Mouse (Mus musculus): Measurements from ENCODE around the gene Plp2. TPM values are rescaled to one million over a fixed set of nuclear protein-coding genes. Genes with fewer than 3 reads are reported as not detected.
"Not testable (repeated sequence)": the region's sequence is repeated elsewhere in the genome, so short reads cannot be mapped to it uniquely, and the experiment has no call there.

The Plp2 gene
- polyA plus RNA-seq (2015; fragmentation: Nextera tagmentation; extraction: Ambion mirVana) = 142 and 150 TPM in 2 replicates

GRCm38 (mm10) chrX:7670921-7671623 is at the start of gene Plp2:
Gene Plp2, minus strand, starts transcription at chrX:7671390.
- Histone ChIP-seq H3K4me3 (ENCODE audit: low read length) (peak within 1 kb of the TSS; percentile 73), H3K4me1 (ENCODE audit: control insufficient read depth, insufficient read depth, low read length) (peaks cover 24% of the 10 kb centered on the region), H3K4me2 (ENCODE audit: low read depth, low read length) (peak within 1 kb of the TSS; percentile 51), H3K27me3 (ENCODE audit: control insufficient read depth, insufficient read depth, low read length) (no peaks in the 10 kb centered on the region), H3K9me3 (replicated peaks; ENCODE audit: control insufficient read depth, low read length) (no peaks in the 10 kb centered on the region), H3K9ac (ENCODE audit: low read length) (peak within 1 kb of the TSS; percentile 80), H3K27ac (ENCODE audit: low read length) (peak within 1 kb of the TSS; percentile 83), H3K36me3 (ENCODE audit: control insufficient read depth, insufficient read depth) (peaks cover 8% of the 10 kb centered on the region; the same call in 1 of the 2 replicates)
- ATAC-seq (replicated peaks; ENCODE audit: extremely low read depth, insufficient read depth, low FRiP score) = peak; percentile 40
- 12% methylated on average over 36 of the region's 36 CpGs for WGBS

- WGBS = 35% methylated on average over 1 of the region's 1 CpGs
- not testable (repeated sequence) for H3K27me3 ChIP-seq (ENCODE audit: control insufficient read depth, insufficient read depth, low read length); H3K4me3 ChIP-seq (ENCODE audit: low read length); ATAC-seq (replicated peaks; ENCODE audit: extremely low read depth, insufficient read depth, low FRiP score); H3K36me3 ChIP-seq (ENCODE audit: control insufficient read depth, insufficient read depth); H3K4me1 ChIP-seq (ENCODE audit: control insufficient read depth, insufficient read depth, low read length); H3K9me3 ChIP-seq (replicated peaks; ENCODE audit: control insufficient read depth, low read length); H3K9ac ChIP-seq (ENCODE audit: low read length); H3K27ac ChIP-seq (ENCODE audit: low read length); H3K4me2 ChIP-seq (ENCODE audit: low read depth, low read length)
Observed at GRCm38 (mm10) chrX:7716058-7716457, 44.9 kb upstream of the Plp2 start.

GRCm38 (mm10) chrX:7714135-7714899 is 43.1 kb upstream of the Plp2 start, which contains the start of gene Wdr45:
Gene Wdr45, plus strand, starts transcription at chrX:7714333.
- Histone ChIP-seq H3K4me3 (ENCODE audit: low read length) (peak within 1 kb of the TSS; percentile 46), H3K4me2 (ENCODE audit: low read depth, low read length) (peak within 1 kb of the TSS; percentile 62), H3K9ac (ENCODE audit: low read length) (peak within 1 kb of the TSS; percentile 58)
- peak; percentile 96 for ATAC-seq (replicated peaks; ENCODE audit: extremely low read depth, insufficient read depth, low FRiP score)
- WGBS = 9% methylated on average over 36 of the region's 60 CpGs
- H3K27me3 ChIP-seq (ENCODE audit: control insufficient read depth, insufficient read depth, low read length); H3K27ac ChIP-seq (ENCODE audit: low read length); H3K4me1 ChIP-seq (ENCODE audit: control insufficient read depth, insufficient read depth, low read length); H3K9me3 ChIP-seq (replicated peaks; ENCODE audit: control insufficient read depth, low read length); H3K36me3 ChIP-seq (ENCODE audit: control insufficient read depth, insufficient read depth): not testable (repeated sequence)

- Histone ChIP-seq H3K9ac (ENCODE audit: low read length) (peak overlapping the region; percentile 58), H3K4me2 (ENCODE audit: low read depth, low read length) (peak overlapping the region; percentile 62), H3K4me3 (ENCODE audit: low read length) (peak overlapping the region; percentile 46)
- not testable (repeated sequence) for H3K27me3 ChIP-seq (ENCODE audit: control insufficient read depth, insufficient read depth, low read length); ATAC-seq (replicated peaks; ENCODE audit: extremely low read depth, insufficient read depth, low FRiP score); H3K27ac ChIP-seq (ENCODE audit: low read length); H3K36me3 ChIP-seq (ENCODE audit: control insufficient read depth, insufficient read depth); H3K4me1 ChIP-seq (ENCODE audit: control insufficient read depth, insufficient read depth, low read length); H3K9me3 ChIP-seq (replicated peaks; ENCODE audit: control insufficient read depth, low read length)
- WGBS = 32% methylated on average over 5 of the region's 12 CpGs
Observed at GRCm38 (mm10) chrX:7713764-7714134, 42.6 kb upstream of the Plp2 start.

GRCm38 (mm10) chrX:7696954-7697381 is 25.8 kb upstream of the Plp2 start, which contains the start of gene Gpkow:
Gene Gpkow, plus strand, starts transcription at chrX:7697131.
- Histone ChIP-seq H3K4me1 (ENCODE audit: control insufficient read depth, insufficient read depth, low read length) (no peaks in the 10 kb centered on the region), H3K9ac (ENCODE audit: low read length) (peak within 1 kb of the TSS; percentile 71), H3K27me3 (ENCODE audit: control insufficient read depth, insufficient read depth, low read length) (no peaks in the 10 kb centered on the region), H3K4me3 (ENCODE audit: low read length) (peak within 1 kb of the TSS; percentile 68), H3K9me3 (replicated peaks; ENCODE audit: control insufficient read depth, low read length) (no peaks in the 10 kb centered on the region), H3K4me2 (ENCODE audit: low read depth, low read length) (peak within 1 kb of the TSS; percentile 68), H3K27ac (ENCODE audit: low read length) (peak within 1 kb of the TSS; percentile 39), H3K36me3 (ENCODE audit: control insufficient read depth, insufficient read depth) (peaks cover 3% of the 10 kb centered on the region; the same call in 1 of the 2 replicates)
- WGBS = 10% methylated on average over 33 of the region's 33 CpGs
- peak; percentile 93 for ATAC-seq (replicated peaks; ENCODE audit: extremely low read depth, insufficient read depth, low FRiP score)

GRCm38 (mm10) chrX:7696520-7696919 is 25.3 kb upstream of the Plp2 start:
- Histone ChIP-seq H3K9me3 (replicated peaks; ENCODE audit: control insufficient read depth, low read length) (no peaks in the 10 kb centered on the region), H3K4me2 (ENCODE audit: low read depth, low read length) (peak overlapping the region; percentile 49; the same call in 1 of the 2 replicates), H3K27ac (ENCODE audit: low read length) (no peak overlapping the region), H3K4me1 (ENCODE audit: control insufficient read depth, insufficient read depth, low read length) (no peaks in the 10 kb centered on the region), H3K27me3 (ENCODE audit: control insufficient read depth, insufficient read depth, low read length) (no peaks in the 10 kb centered on the region), H3K36me3 (ENCODE audit: control insufficient read depth, insufficient read depth) (peaks cover 3% of the 10 kb centered on the region; the same call in 1 of the 2 replicates), H3K9ac (ENCODE audit: low read length) (no peak overlapping the region), H3K4me3 (ENCODE audit: low read length) (peak overlapping the region; percentile 68)
- WGBS = 35% methylated on average over 6 of the region's 6 CpGs
- ATAC-seq (replicated peaks; ENCODE audit: extremely low read depth, insufficient read depth, low FRiP score) = no peak

- Histone ChIP-seq H3K4me3 (ENCODE audit: low read length) (no peak overlapping the region), H3K4me1 (ENCODE audit: control insufficient read depth, insufficient read depth, low read length) (no peaks in the 10 kb centered on the region), H3K36me3 (ENCODE audit: control insufficient read depth, insufficient read depth) (no peaks in the 10 kb centered on the region), H3K9me3 (replicated peaks; ENCODE audit: control insufficient read depth, low read length) (no peaks in the 10 kb centered on the region), H3K27me3 (ENCODE audit: control insufficient read depth, insufficient read depth, low read length) (no peaks in the 10 kb centered on the region), H3K27ac (ENCODE audit: low read length) (no peak overlapping the region), H3K9ac (ENCODE audit: low read length) (no peak overlapping the region), H3K4me2 (ENCODE audit: low read depth, low read length) (no peak overlapping the region)
- WGBS = 34% methylated on average over 4 of the region's 4 CpGs
- ATAC-seq (replicated peaks; ENCODE audit: extremely low read depth, insufficient read depth, low FRiP score) = no peak
Observed at GRCm38 (mm10) chrX:7692862-7693261, 21.7 kb upstream of the Plp2 start.

- no peak for ATAC-seq (replicated peaks; ENCODE audit: extremely low read depth, insufficient read depth, low FRiP score)
- H3K27ac ChIP-seq (ENCODE audit: low read length) = no peak overlapping the region
- H3K36me3 ChIP-seq (ENCODE audit: control insufficient read depth, insufficient read depth) = no peaks in the 10 kb centered on the region
- no peaks in the 10 kb centered on the region for H3K4me1 ChIP-seq (ENCODE audit: control insufficient read depth, insufficient read depth, low read length)
- no peak overlapping the region for H3K4me3 ChIP-seq (ENCODE audit: low read length)
- WGBS = 49% methylated on average over 3 of the region's 3 CpGs
- no peaks in the 10 kb centered on the region for H3K27me3 ChIP-seq (ENCODE audit: control insufficient read depth, insufficient read depth, low read length)
- no peak overlapping the region for H3K9ac ChIP-seq (ENCODE audit: low read length)
- H3K4me2 ChIP-seq (ENCODE audit: low read depth, low read length) = no peak overlapping the region
- no peaks in the 10 kb centered on the region for H3K9me3 ChIP-seq (replicated peaks; ENCODE audit: control insufficient read depth, low read length)
Observed at GRCm38 (mm10) chrX:7690486-7690885, 19.3 kb upstream of the Plp2 start.

- no peak overlapping the region for H3K9ac ChIP-seq (ENCODE audit: low read length)
- H3K4me2 ChIP-seq (ENCODE audit: low read depth, low read length) = no peak overlapping the region
- no peak overlapping the region for H3K4me3 ChIP-seq (ENCODE audit: low read length)
- no peak for ATAC-seq (replicated peaks; ENCODE audit: extremely low read depth, insufficient read depth, low FRiP score)
- H3K36me3 ChIP-seq (ENCODE audit: control insufficient read depth, insufficient read depth) = no peaks in the 10 kb centered on the region
- H3K4me1 ChIP-seq (ENCODE audit: control insufficient read depth, insufficient read depth, low read length) = no peaks in the 10 kb centered on the region
- 88% methylated on average over 2 of the region's 2 CpGs for WGBS
- no peaks in the 10 kb centered on the region for H3K9me3 ChIP-seq (replicated peaks; ENCODE audit: control insufficient read depth, low read length)
- no peaks in the 10 kb centered on the region; the same call in 1 of the 2 replicates for H3K27me3 ChIP-seq (ENCODE audit: control insufficient read depth, insufficient read depth, low read length)
- H3K27ac ChIP-seq (ENCODE audit: low read length) = no peak overlapping the region
Observed at GRCm38 (mm10) chrX:7688321-7688720, 17.1 kb upstream of the Plp2 start.
